Mouse (Mus musculus) heart, adult 10 weeks (tissue): ENCODE measurements around the gene Wdr75. TPM values are rescaled to one million over a fixed set of nuclear protein-coding genes. Genes with fewer than 3 reads are reported as not detected.

ENCODE experiments used
- polyA plus RNA-seq: library from polyadenylated mRNA; stranded (reverse); fragments of 350-450 nt; fragmentation: Illumina TruSeq; extraction: RNeasy Lipid Tissue Mini Kit (QIAGEN cat#74804); gene quantifications from one replicate; pipeline ENCODE4 v1.2.3, GENCODE M21; 2014; ENCODE audit warnings: low read depth, low replicate concordance

Gene Wdr75
- polyA plus RNA-seq, result 28.1 TPM

GRCm38 (mm10) chr1:45794969-45795908 lies at the start of gene Wdr75:
Gene Wdr75 (plus strand): TSS chr1:45795166.

Other genes starting within 250 kb of the Wdr75 start
- gene Gm5269, start 95.1 kb downstream of the Wdr75 start, polyA plus RNA-seq, result not detected
- 32.9 TPM for gene Slc40a1, start 131.4 kb downstream of the Wdr75 start, polyA plus RNA-seq